Mouse (Mus musculus): Measurements from ENCODE around the gene Acvr1. TPM values are rescaled to one million over a fixed set of nuclear protein-coding genes. Genes with fewer than 3 reads are reported as not detected.

Acvr1 gene
- polyA plus RNA-seq, 1 experiment from 2014 or later = 12.9 TPM

DNA sequence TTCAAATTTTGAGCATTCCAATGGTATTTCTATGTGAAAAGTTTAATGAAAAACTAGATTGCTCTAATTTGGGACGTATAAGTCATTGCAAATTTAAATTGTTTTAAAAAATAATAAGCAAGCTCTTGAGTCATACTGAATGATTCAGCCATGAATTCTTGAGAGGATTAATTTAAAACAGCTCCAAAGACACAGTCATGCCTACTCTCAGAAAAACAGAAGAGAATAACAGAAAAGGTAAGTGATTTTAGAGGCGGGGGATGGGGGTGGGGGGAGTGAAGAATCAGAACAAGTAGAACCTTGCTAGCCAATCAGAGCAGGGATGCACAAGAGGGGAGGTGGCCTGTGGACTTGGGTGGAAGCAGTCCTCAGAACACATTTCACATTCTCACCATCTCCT, 216.3 kb downstream of the Acvr1 start:
- H3K27ac ChIP-seq (ENCODE audit: low read depth, low read length) = no peak overlapping the region
- no peaks in the 10 kb centered on the region for H3K9me3 ChIP-seq (replicated peaks; ENCODE audit: control insufficient read depth, low read length)
- H3K4me1 ChIP-seq (ENCODE audit: control insufficient read depth, insufficient read depth, low read length) = no peaks in the 10 kb centered on the region
- no peak overlapping the region for H3K4me3 ChIP-seq (ENCODE audit: low read depth, low read length)
- ATAC-seq (replicated peaks; ENCODE audit: insufficient number of reproducible peaks, low FRiP score, low TSS enrichment) = no peak
- H3K27me3 ChIP-seq (ENCODE audit: control insufficient read depth, insufficient read depth, low read length) = no peaks in the 10 kb centered on the region
- H3K4me2 ChIP-seq = no peak overlapping the region
- 81% methylated on average over 2 of the region's 2 CpGs for WGBS (ENCODE audit: insufficient replicate concordance)
- H3K36me3 ChIP-seq (ENCODE audit: control insufficient read depth, insufficient read depth, low read length) = no peaks in the 10 kb centered on the region
- no peak overlapping the region for H3K9ac ChIP-seq (ENCODE audit: low read depth, low read length)

Other genes starting within 250 kb of the Acvr1 start
- 1.6 and 2.1 TPM in 2 replicates for gene Acvr1c, start 209.3 kb downstream of the Acvr1 start, polyA plus RNA-seq (2014; fragmentation: Nextera tagmentation; extraction: Ambion mirVana)
- not detected in 2 replicates for gene Gm17409, start 97.0 kb downstream of the Acvr1 start, polyA plus RNA-seq (2014; fragmentation: Nextera tagmentation; extraction: Ambion mirVana)
- 8.4 and 8.6 TPM in 2 replicates for gene Upp2, start 141 bp upstream of the Acvr1 start, polyA plus RNA-seq (2014; fragmentation: Nextera tagmentation; extraction: Ambion mirVana)